Mouse (Mus musculus) cerebellum, adult (tissue): ENCODE measurements at regions not wholly inside any gene's neighbourhood (a gene's known extent, or its start where the extent isn't known, plus 50 kb on each side); places are given as distances from the start of the nearest gene placed in this dataset.
"Not testable (repeated sequence)": the region's sequence is repeated elsewhere in the genome, so short reads cannot be mapped to it uniquely, and the experiment has no call there.

ENCODE experiments used
- ATAC-seq: cut with Nextera tagmentation; 2 replicates; pipeline ENCODE4 v1.9.2; 2017; ENCODE audit warnings: mild to moderate bottlenecking, moderate library complexity, mixed read lengths; ENCODE audit not compliant: insufficient number of reproducible peaks, low FRiP score, low TSS enrichment

- not testable (repeated sequence) for ATAC-seq
Observed at GRCm38 (mm10) chr1:109811191-109811590, 171.0 kb upstream of the Cdh7 start.

GRCm38 (mm10) chr1:109850591-109850990 lies 131.6 kb upstream of the Cdh7 start:
- no peak for ATAC-seq

GRCm38 (mm10) chr1:109898652-109899051 lies 83.6 kb upstream of the Cdh7 start:
- no peak for ATAC-seq

GRCm38 (mm10) chr1:109929483-109930255 lies 52.6 kb upstream of the Cdh7 start:
- ATAC-seq, result peak; percentile 84
